Mouse (Mus musculus): ENCODE results near the gene Csnk2a2. TPM values are rescaled to one million over a fixed set of nuclear protein-coding genes. Genes with fewer than 3 reads are reported as not detected.

Csnk2a2 gene
- total RNA-seq (2022), result 10 to 100 TPM; 19.8 to 24.9 (median 22.2) TPM

DNA sequence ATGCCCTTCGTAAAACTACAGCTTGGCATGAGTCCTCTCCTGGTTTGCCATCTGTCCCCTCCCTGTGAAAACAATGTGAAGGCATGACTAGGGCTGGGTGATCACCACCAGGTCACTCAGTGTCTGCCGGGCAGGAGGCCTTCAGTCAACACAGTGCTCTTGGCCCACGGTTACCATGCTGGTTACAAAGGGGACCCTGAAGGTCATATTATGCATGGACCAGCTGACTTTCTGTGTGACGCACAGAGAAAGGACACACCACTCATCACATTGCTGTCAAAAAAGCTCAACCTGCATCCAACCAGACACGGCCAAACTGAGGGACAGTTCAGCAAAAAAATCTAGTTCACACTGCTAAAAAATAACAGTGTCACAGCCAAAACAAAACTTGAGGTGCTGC lies at the start of gene Csnk2a2:
Gene Csnk2a2 (minus strand): TSS at position 34 of the 400 bp plus-strand sequence.
- no peak for DNase-seq (ENCODE audit: low spot score in 2 of 2)

DNA sequence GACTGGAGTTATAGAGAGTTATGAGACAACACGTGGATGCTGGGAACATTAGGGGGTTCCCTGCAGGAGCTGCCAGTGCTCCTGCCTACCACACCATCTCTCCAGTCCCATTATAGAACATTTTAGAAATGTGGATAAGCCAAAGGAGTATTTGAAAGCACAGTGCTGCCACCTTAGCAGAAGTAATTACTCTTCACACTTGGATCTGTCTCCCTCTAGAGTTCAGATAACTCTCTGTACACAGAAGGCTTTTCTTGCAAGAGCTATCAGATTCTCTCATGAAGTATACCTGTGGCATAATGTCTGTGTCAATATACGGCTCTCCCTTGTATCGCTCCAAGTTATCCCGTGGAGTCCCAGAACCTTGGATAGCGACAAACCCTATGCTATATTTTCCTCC lies 49.6 kb upstream of the Csnk2a2 start:
- DNase-seq (ENCODE audit: low spot score in 2 of 2), result no peak

DNA sequence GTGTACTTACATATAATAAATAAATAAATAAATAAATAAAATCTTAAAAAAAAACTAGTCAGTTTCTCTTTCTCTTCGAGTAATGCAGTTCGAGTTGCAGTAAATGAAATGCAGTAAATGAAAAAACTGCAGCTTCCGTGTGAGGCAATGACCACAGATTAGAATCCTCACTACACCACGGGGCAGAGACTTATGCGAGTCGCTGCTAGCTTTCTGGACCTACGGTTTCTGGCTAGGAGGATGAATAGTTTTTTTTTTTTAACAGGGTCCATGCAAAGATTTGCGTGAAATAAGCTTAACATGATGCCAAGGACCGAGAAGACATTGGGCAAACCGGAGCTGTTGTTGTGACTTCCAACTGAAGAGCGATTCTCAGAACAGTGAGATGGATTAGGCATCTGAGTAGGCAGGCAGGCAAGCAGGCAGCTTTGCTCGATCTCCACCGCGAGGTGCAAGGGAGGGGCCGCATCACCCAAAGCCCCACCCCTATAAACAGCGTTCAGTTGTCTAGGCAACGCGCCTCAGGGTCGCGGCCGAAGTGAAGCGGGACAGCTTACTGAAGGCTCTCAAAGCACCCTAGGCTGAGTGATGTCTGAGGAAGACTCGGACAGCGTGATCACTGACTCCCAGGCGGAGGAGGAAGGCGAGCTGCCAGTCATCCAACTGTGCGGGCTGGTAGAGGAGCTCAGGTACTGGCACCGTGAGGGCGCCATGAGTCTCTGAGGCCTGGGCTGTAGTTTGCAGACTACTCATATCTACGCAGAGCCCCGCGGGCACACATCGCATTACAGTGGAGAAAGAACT lies 43.9 kb upstream of the Csnk2a2 start, which contains the start of gene Ccdc113:
Gene Ccdc113 (plus strand): TSS at position 502 of the 804 bp plus-strand sequence.
- DNase-seq (ENCODE audit: low spot score in 2 of 2), result no peak

DNA sequence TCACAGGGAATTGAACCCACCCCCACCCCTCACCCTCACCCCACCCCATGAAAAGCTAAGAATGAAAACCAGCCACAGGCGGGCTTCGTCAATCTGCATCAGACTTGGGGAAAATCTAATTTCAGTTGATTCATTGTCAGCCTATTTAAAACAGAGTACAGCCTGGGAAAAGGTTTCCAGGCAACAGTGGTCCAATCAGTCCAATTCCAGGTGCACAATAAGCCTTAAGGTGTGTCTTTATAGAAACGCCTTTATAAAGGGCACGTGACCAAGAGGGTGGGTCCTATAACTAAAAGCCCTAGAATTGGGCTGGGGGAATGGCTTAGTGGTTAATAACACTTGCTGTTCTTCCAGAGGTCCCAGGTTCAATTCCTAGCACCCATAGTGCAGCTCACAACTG lies 42.4 kb upstream of the Csnk2a2 start:
- DNase-seq (ENCODE audit: low spot score in 2 of 2), result no peak

DNA sequence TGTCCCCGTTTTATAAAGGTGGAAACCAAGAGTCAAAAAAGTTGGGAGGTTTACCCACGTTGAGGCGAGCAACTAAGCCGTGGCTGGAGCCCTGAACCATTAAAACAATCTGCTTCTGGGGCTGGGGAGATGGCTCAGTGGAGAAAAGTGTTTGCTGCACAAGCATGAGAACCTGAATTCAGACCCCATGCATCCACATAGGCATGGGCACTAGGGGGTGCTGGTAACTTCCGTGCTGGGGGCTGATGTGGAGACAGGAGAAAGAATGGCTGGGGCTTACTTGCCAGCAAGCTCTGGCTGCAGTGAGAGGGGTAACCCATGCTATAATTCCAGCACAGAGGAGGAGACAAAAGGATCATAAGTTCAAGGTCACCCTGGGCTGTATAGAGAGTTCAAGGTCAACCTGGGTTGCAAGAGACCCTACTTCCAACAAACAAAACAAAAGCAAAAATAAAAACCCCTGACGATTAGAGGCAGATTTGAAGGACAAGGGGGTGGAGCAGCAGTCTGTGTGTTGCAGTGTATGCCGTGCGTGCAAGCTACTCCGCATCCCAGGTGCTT lies 39.0 kb upstream of the Csnk2a2 start:
- no peak for DNase-seq (ENCODE audit: low spot score in 2 of 2)

DNA sequence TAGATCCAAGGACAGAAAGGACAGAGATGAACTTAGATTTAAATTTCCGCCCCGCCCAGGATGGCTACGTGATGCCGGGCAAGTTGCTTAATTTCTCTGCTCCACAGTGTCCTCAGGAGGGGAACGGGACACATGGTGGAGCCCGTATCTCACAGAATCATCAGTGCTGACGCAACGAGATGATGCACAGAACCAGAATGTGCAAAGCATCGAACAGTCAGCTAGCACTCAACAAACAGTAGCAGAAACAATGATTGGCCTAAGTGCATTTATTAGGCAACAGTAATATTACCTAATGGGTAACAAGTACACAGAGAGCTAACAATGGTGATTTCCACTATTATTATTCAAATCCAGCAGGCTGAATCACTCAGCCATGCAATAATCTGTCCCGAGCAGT lies 38.4 kb upstream of the Csnk2a2 start:
- DNase-seq (ENCODE audit: low spot score in 2 of 2), result no peak

DNA sequence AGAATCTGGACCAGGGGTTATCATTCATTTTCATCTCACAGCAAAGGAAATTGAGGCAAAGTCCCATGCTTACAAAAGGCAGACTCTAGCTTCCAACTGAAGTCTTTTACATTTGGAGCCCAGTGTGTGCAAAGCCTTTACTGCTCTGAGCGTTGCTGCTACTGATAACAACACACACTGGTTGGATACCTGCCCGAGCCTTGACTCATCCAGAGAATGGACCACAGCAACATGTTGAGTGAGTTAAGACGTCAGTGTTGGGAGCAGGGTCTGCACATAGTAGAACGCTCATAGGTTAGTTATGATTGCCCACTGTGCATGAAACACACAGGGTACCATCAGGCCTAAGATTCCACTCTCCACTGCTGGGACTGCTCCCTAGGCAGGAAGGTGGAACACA lies 34.2 kb upstream of the Csnk2a2 start:
- no peak for DNase-seq (ENCODE audit: low spot score in 2 of 2)

DNA sequence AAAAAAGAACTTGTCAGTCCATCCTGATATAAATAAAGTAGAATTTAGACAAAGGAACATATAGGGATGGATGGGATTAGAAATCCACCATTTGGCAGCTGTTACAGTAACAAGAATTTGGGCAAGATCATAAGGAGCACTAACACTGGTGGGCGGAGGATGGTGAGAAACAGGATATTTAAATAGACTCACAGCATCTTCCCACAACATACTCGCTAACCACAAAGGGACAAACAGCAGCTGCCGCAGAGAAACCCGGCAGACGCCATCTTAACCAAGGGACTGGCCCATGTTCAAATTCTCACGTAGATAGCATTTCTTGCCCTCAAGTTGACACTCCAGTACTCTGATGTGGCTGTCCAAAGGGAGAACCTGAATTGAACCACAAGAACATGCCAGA lies 27.1 kb upstream of the Csnk2a2 start:
- no peak for DNase-seq (ENCODE audit: low spot score in 2 of 2)

DNA sequence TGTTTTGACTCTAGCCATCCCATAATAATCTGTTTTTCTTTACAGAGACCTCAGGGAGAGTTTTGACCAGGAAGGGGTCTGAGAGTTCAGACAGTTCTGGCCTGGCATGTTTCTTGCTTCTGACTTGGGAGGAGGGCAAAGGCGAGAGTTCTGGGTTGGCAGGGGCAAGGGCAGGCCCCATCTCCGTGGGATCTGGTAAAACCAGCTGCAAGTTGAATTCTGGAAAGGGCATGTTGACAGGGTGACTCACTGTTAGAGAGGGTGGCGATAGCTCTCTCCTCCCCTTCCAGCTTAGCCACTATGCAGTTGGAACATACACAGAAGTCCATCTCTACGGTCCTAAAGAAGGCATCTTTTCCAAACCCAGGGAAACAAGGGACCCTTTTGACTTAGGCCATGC lies 23.4 kb upstream of the Csnk2a2 start:
- no peak for DNase-seq (ENCODE audit: low spot score in 2 of 2)

DNA sequence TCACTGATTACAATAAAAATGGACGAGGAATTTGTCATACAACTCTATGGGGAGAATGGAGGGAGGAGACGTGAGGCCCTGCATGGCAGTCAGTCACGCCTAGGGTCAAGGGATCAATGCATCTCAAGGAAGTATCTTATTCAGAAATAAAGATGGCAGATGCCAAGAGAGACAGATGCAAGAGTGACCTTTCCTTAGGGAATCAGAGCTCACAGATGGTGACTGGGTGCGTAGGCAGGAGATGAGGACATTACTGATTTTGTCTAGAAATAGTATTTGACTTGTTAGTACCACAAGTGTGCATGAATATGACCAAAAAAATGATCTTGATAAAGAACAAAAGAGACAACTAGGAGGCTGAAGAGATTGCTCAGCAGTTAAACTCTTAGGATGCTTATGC lies 22.4 kb upstream of the Csnk2a2 start:
- no peak for DNase-seq (ENCODE audit: low spot score in 2 of 2)

DNA sequence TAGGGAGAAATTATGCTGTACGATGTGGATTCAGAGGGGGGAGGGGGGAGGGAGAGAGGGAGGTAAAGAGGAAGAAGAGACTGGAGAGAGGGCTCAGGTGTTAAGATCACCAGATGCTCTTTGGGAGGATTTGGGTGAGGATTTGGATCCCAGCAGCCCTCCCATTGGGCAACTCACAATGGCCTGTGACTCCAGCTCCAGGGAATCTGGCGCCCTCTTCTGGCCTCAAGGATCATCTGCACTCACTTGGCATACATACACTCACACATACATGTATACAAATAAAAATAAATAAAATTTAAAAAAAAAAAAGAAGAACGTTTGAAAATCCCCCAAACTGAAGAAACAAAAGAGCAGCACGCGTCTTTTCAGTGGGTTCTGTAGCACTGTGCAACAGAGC lies 16.4 kb upstream of the Csnk2a2 start:
- DNase-seq (ENCODE audit: low spot score in 2 of 2), result no peak

DNA sequence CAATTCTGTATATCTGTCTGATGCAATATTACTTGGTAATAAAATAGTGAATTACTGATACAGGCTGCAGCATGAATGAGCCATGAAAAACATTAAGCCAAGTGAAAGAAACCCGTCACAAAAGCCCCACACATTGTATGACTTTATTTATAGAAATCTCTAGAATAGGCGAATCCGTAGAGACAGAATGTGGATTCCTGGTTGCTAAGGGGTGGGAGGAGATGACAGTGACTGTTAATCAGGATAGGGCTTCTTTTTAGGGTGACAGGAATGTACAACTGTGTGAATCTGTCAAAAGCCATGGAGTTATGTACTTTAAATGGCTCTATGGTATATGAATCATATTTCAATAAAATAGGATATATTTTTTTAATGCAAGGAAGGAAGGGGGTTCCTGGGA lies 15.8 kb upstream of the Csnk2a2 start:
- no peak for DNase-seq (ENCODE audit: low spot score in 2 of 2)

DNA sequence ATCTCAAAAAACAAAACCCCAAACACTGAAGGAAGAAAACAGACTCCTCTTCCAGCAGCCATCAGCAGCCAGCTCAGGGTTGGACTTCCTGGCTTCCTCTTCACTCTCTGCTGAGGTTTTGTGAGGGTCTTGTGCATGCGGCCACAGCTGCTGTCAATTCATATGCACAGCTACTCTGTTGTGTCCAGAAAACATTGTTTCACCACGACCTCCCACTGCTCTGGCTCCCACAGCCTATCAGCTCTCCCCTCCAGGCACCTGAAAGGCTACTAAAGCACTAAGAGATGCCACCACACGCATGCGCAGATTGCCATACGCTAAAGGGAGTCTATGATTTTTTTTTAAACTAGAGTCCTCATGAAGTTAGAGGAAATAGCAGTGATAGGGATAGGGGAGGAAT lies 15.0 kb upstream of the Csnk2a2 start:
- no peak for DNase-seq (ENCODE audit: low spot score in 2 of 2)

DNA sequence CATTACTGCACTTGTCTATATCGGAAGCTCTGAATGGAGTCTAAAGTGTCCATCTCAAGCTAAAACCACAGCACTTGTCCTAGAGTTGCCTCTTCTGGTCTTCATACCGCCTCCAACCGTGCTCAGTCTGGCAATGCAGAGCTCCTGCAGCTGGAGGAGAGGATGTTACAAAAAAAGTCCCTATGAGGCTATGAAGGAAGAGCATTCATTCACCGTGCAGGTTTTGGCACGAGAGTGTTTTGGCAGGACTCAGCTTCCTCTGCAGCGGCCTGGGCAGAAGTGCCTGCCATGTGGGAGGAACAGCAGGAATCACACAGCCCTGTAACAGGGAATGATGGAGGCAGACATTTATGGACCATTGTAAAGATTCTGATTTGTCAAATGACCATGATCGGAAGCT lies 12.6 kb upstream of the Csnk2a2 start:
- DNase-seq (ENCODE audit: low spot score in 2 of 2), result no peak

DNA sequence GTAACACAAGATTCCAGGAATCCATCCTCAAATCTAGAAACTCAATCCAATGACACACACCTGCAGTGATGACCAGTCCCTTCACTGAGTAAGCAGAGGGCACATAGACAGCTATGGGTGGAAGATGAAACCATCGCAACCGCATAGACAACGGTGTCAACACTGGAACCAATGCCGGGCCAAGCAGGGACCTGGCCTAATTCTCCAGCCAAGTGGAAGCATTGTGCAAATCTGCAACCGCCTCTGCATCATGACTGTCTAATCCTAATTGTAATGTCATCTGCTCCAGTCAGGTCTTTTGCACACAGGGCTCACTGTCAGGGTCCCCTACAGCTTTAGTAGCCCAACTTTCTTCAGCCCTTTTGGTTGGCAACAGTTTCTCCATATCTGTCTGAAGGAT lies 10.6 kb upstream of the Csnk2a2 start:
- DNase-seq (ENCODE audit: low spot score in 2 of 2), result no peak

DNA sequence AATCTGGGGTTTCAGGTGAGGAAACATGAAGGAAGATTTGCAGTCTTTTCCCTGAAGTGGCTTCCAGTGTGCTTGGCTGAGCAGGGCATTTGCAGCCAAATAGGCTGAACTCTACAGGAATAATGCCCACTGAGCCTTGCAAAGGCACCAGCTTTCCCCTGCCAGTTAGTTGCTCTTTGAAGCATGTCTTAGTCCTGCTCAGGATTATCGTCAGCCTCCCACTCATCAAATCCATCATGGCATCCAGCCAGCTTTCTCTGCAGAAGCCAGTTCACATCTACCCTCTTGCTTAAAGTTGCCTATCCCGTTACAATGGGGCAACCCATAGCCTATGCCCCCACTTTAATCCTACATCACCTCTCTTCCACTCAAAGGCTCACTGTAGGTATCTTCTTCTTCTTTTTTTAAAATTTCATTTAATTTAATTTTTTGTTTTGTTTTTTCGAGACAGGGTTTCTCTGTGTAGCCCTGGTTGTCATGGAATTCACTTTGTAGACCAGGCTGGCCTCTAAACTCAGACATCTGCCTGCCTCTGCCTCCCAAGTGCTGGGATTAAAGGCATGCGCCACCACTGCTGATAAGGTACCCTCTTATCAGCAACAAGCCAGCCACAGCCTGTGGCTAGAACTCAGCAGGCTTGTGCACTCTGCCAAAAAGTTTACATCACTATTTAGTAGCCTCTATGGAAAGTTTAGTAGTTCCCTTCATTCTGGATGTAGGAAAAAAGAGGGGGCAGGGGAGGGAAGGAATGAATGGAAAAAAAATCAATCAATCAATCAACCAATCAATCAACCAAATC lies 9.6 kb upstream of the Csnk2a2 start:
- DNase-seq (ENCODE audit: low spot score in 2 of 2), result no peak

DNA sequence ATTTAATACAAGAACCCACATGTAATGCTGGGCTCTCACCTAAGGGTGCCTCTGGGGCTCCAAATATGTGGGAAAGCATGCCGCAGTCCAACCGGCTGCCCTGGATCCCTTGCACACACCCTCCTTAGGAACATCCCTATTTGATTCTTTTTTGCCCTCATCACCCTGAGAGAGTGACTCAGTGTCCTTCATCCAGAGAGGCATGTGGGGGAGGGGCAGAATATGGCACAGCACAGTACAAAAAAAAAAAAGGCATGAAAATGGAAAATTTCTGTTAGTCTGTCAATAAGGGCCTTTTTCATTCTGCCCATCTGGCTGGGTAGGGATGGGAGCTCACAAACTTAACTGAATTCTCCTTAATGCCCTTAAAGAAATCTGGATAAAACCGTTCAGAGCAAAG lies 8.0 kb upstream of the Csnk2a2 start:
- DNase-seq (ENCODE audit: low spot score in 2 of 2), result no peak

DNA sequence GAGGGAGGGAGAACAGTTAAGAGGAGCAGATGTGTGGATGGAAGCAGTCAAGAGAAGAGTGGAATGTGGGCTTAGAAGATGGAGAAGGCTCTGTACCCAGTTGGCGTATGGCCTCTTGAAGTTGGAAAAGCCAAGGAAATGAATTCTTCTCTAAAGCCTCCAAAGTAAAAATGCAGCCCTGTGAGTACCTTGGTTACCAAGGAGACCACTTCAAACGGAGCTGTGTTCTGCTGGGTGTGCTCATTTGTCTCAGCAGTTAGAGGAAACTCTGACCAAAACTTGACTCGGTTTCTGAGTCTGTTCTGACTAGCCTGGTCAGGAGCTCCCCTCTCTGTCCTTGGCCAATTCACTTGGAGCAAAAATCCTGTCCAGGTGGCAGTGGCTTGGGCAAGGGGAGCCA lies 6.6 kb upstream of the Csnk2a2 start:
- no peak for DNase-seq (ENCODE audit: low spot score in 2 of 2)

DNA sequence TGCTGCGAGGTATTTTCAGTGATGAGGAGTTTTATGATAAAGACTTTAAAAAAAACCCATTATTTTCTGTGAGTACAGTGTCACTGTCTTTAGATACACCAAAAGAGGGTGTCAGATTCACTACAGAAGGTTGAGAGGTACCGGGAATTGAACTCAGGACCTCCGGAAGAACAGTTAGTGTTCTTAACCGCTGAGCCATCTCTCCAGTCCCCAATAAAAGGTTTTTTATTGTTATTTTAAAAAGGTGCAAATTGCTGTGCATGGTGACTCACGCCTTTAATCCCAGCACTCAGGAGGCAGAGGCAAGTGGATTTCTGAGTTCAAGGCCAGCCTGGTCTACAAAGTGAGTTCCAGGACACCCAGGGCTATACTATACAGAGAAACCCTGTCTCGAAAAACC lies 5.6 kb upstream of the Csnk2a2 start:
- DNase-seq (ENCODE audit: low spot score in 2 of 2), result no peak

DNA sequence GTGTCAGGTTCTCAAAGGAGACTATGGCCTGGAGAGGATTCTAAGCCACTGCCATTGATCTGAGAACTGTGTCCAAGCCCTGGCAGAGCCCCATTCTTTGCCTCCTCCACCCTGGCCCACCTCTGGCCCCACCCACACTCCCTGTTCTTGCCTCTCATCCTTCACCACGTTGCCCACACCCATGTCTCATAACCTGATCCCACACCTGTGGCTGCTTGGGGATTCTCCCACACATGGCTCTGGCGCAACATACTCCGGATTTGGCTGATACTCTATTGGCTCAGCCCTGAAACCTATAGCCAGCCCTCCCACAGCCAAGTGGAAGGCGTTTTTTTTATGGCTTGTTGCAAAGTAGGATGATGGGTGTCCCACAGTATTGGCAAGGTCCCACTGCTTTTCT lies 2.2 kb upstream of the Csnk2a2 start:
- DNase-seq (ENCODE audit: low spot score in 2 of 2), result no peak

DNA sequence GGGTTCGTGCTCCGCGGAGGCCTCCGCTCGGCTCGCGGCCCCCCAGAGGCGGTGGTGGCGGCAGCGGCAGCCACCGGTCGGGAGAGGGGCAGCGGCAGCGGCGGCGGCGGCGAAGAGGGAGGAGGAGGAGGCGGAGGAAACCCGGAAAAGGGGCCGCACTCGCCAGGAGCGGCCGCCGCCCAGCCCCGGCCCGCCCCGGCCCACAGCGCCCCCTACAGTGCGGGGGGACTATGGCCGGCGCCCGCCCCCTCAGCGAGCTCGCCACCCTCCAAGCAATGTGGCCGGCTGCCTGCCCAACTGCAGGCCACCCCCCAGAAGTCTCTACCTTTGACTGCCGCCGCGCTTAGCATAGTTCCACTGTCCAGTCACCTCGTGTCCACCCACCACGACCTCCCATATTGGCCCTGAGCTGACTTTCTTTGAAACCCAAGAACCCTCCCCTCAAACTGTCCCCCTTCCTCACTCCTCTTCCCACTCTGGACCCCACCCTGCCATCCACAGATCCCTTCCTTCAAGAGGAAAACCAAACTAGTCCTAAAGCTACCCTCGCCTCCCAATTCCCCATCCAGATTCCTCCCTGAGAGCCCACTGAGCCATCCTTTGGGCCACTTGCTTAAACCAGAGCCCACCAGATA lies 1.0 kb downstream of the Csnk2a2 start:
- DNase-seq (ENCODE audit: low spot score in 2 of 2), result peak; percentile 52 to 68
